Comparison of ENCODE assay signal across 8 mouse cellular contexts in genomic region chr9:50659392-50660217, GRCm38 (mm10). TPM values are rescaled to one million over a fixed set of nuclear protein-coding genes. Genes with fewer than 3 reads are reported as not detected.
DNase-seq lines count a peak whose midpoint lies in the region; ATAC-seq lines count a peak whose summit lies in the region.

Dlat (minus strand) TSS chr9:50659780.

- ATAC-seq in hindbrain, embryonic 12.5 days (ENCODE audit: low FRiP score), result peak; percentile 92

- H3K4me1 ChIP-seq in hindbrain, embryonic 12.5 days, result peaks cover 18% of the 10 kb centered on the region

- peak within 1 kb of the TSS; percentile 78 for H3K4me2 ChIP-seq in hindbrain, embryonic 12.5 days (replicated peaks)

- no peaks in the 10 kb centered on the region for H3K9me3 ChIP-seq in hindbrain, embryonic 12.5 days (replicated peaks)

- peak; percentile 91 for DNase-seq in Muller cell, postnatal 12 days (ENCODE audit: inconsistent ontology term)
- peak; percentile 94 for DNase-seq in cerebellum, adult 9-11 months
- peak; percentile 87 for DNase-seq in frontal cortex, postnatal 10 days (ENCODE audit: low spot score in 2 of 2)
- peak; percentile 87 to 88 for DNase-seq in layer of hippocampus, postnatal 14 days (ENCODE audit: low spot score in 2 of 2)
- peak; percentile 82 for DNase-seq in lung, postnatal 14 days
- DNase-seq in retina, adult 2 months (ENCODE audit: low read depth, low spot score), result peak; percentile 74
- DNase-seq in thymus, postnatal 36 days, result peak; percentile 83 to 85

- H3K27ac ChIP-seq in hindbrain, embryonic 12.5 days, result peak within 1 kb of the TSS; percentile 86

- peak within 1 kb of the TSS; percentile 73 for H3K4me3 ChIP-seq in hindbrain, embryonic 12.5 days

- peak within 1 kb of the TSS; percentile 91 for H3K9ac ChIP-seq in hindbrain, embryonic 12.5 days

- WGBS in hindbrain, embryonic 12.5 days, result under 1% methylated on average over 63 of the region's 63 CpGs

- no peaks in the 10 kb centered on the region for H3K27me3 ChIP-seq in hindbrain, embryonic 12.5 days

- H3K36me3 ChIP-seq in hindbrain, embryonic 12.5 days, result peaks cover 29% of the 10 kb centered on the region

RNA-seq across cellular contexts. Expression of gene Dlat, which starts in this region (rescaled TPM):
- polyA plus RNA-seq in hindbrain, embryonic 12.5 days (2016; fragmentation: Nextera tagmentation; extraction: Ambion mirVana), result 41.5 and 54.8 TPM in 2 replicates
- 100 to 1,000 TPM; 142 to 149 TPM for total RNA-seq in layer of hippocampus, postnatal 14 days (2021)

Comparison
In these comparisons a context has a peak if more than half of its experiments do, and no peak if none do; other contexts are left out.
1. Peak in every context shown above with its lines: DNase-seq, ATAC-seq, H3K4me3 ChIP-seq and H3K27ac ChIP-seq.